Mouse (Mus musculus): ENCODE measurements around the gene Aplp2. TPM values are rescaled to one million over a fixed set of nuclear protein-coding genes. Genes with fewer than 3 reads are reported as not detected.
"Not testable (repeated sequence)": the region's sequence is repeated elsewhere in the genome, so short reads cannot be mapped to it uniquely, and the experiment has no call there.

Gene Aplp2
- total and polyA plus RNA-seq, 3 experiments, result 79.4 to 724 (median 492) TPM

GRCm38 (mm10) chr9:31167305-31167704, 44.3 kb downstream of the Aplp2 start:
- Histone ChIP-seq H3K4me1 (ENCODE audit: insufficient read depth, low read depth, low read length) (peaks cover 7% of the 10 kb centered on the region; the same call in 1 of the 2 replicates), H3K36me3 (replicated peaks) (peaks cover 95% of the 10 kb centered on the region)

GRCm38 (mm10) chr9:31165505-31165904, 46.1 kb downstream of the Aplp2 start:
- peaks cover 96% of the 10 kb centered on the region for H3K36me3 ChIP-seq (replicated peaks)
- DNase-seq (ENCODE audit: low spot score); H3K4me3 ChIP-seq (ENCODE audit: low read depth, low read length); H3K27me3 ChIP-seq (ENCODE audit: insufficient read depth, low read length); ATAC-seq (ENCODE audit: extremely low read depth, insufficient number of reproducible peaks, low FRiP score, poor library complexity, severe bottlenecking); H3K4me1 ChIP-seq (ENCODE audit: insufficient read depth, low read depth, low read length); H3K9me3 ChIP-seq (replicated peaks): not testable (repeated sequence)

More at GRCm38 (mm10) chr9:31167305-31167704, 44.3 kb downstream of the Aplp2 start:
- Histone ChIP-seq H3K27me3 (ENCODE audit: insufficient read depth, low read length) (no peaks in the 10 kb centered on the region), H3K4me3 (ENCODE audit: low read depth, low read length) (no peak overlapping the region), H3K9me3 (replicated peaks) (no peaks in the 10 kb centered on the region)
- no peak for TF ChIP-seq GATA1 (IDR thresholded peaks at IDR 0.05; ENCODE audit: borderline replicate concordance, low read length)
- no peak for TF ChIP-seq CTCF (IDR thresholded peaks at IDR 0.05; ENCODE audit: low read depth, low read length)
- TF ChIP-seq POLR2AphosphoS5 (IDR thresholded peaks at IDR 0.05; ENCODE audit: insufficient replicate concordance, low read depth, low read length), result no peak
- TF ChIP-seq GATA2 (IDR thresholded peaks at IDR 0.05; ENCODE audit: borderline replicate concordance, low read depth, low read length), result no peak
- TF ChIP-seq TAL1 (conservative IDR thresholded peaks at IDR 0.05; ENCODE audit: low read depth, low read length), result no peak
- ATAC-seq (ENCODE audit: extremely low read depth, insufficient number of reproducible peaks, low FRiP score, poor library complexity, severe bottlenecking) (no peak), DNase-seq (ENCODE audit: low spot score) (no peak)

- TF ChIP-seq GATA1 (IDR thresholded peaks at IDR 0.05; ENCODE audit: borderline replicate concordance, low read length) (no peak), CTCF (IDR thresholded peaks at IDR 0.05; ENCODE audit: low read depth, low read length) (no peak), POLR2AphosphoS5 (IDR thresholded peaks at IDR 0.05; ENCODE audit: insufficient replicate concordance, low read depth, low read length) (no peak), GATA2 (IDR thresholded peaks at IDR 0.05; ENCODE audit: borderline replicate concordance, low read depth, low read length) (no peak), TAL1 (conservative IDR thresholded peaks at IDR 0.05; ENCODE audit: low read depth, low read length) (no peak)
Measured at GRCm38 (mm10) chr9:31163327-31163726, 48.3 kb downstream of the Aplp2 start.

GRCm38 (mm10) chr9:31162911-31163310, 48.7 kb downstream of the Aplp2 start:
- Histone ChIP-seq H3K9me3 (replicated peaks) (no peaks in the 10 kb centered on the region), H3K36me3 (replicated peaks) (peaks cover 97% of the 10 kb centered on the region), H3K27me3 (ENCODE audit: insufficient read depth, low read length) (no peaks in the 10 kb centered on the region), H3K4me1 (ENCODE audit: insufficient read depth, low read depth, low read length) (peaks cover 7% of the 10 kb centered on the region; the same call in 1 of the 2 replicates), H3K4me3 (ENCODE audit: low read depth, low read length) (no peak overlapping the region)
- TF ChIP-seq POLR2AphosphoS5 (IDR thresholded peaks at IDR 0.05; ENCODE audit: insufficient replicate concordance, low read depth, low read length) (no peak), TAL1 (conservative IDR thresholded peaks at IDR 0.05; ENCODE audit: low read depth, low read length) (no peak), GATA2 (IDR thresholded peaks at IDR 0.05; ENCODE audit: borderline replicate concordance, low read depth, low read length) (no peak), CTCF (IDR thresholded peaks at IDR 0.05; ENCODE audit: low read depth, low read length) (no peak), GATA1 (IDR thresholded peaks at IDR 0.05; ENCODE audit: borderline replicate concordance, low read length) (no peak)
- no peak for ATAC-seq (ENCODE audit: extremely low read depth, insufficient number of reproducible peaks, low FRiP score, poor library complexity, severe bottlenecking)
- no peak for DNase-seq (ENCODE audit: low spot score)

More at GRCm38 (mm10) chr9:31163327-31163726, 48.3 kb downstream of the Aplp2 start:
- DNase-seq (ENCODE audit: low spot score) (no peak), ATAC-seq (ENCODE audit: extremely low read depth, insufficient number of reproducible peaks, low FRiP score, poor library complexity, severe bottlenecking) (no peak)
- Histone ChIP-seq H3K4me1 (ENCODE audit: insufficient read depth, low read depth, low read length) (peaks cover 7% of the 10 kb centered on the region; the same call in 1 of the 2 replicates), H3K9me3 (replicated peaks) (no peaks in the 10 kb centered on the region), H3K27me3 (ENCODE audit: insufficient read depth, low read length) (no peaks in the 10 kb centered on the region), H3K36me3 (replicated peaks) (peaks cover 97% of the 10 kb centered on the region), H3K4me3 (ENCODE audit: low read depth, low read length) (no peak overlapping the region)

GRCm38 (mm10) chr9:31159910-31160309, 51.7 kb downstream of the Aplp2 start:
- Histone ChIP-seq H3K4me3 (ENCODE audit: low read depth, low read length) (no peak overlapping the region), H3K9me3 (replicated peaks) (no peaks in the 10 kb centered on the region), H3K36me3 (replicated peaks) (peaks cover 98% of the 10 kb centered on the region), H3K4me1 (ENCODE audit: insufficient read depth, low read depth, low read length) (peaks cover 5% of the 10 kb centered on the region; the same call in 1 of the 2 replicates), H3K27me3 (ENCODE audit: insufficient read depth, low read length) (no peaks in the 10 kb centered on the region)
- no peak for DNase-seq (ENCODE audit: low spot score)
- TF ChIP-seq GATA1 (IDR thresholded peaks at IDR 0.05; ENCODE audit: borderline replicate concordance, low read length) (no peak), GATA2 (IDR thresholded peaks at IDR 0.05; ENCODE audit: borderline replicate concordance, low read depth, low read length) (no peak), CTCF (IDR thresholded peaks at IDR 0.05; ENCODE audit: low read depth, low read length) (no peak), TAL1 (conservative IDR thresholded peaks at IDR 0.05; ENCODE audit: low read depth, low read length) (no peak)
- peak; percentile 8; the same call in 1 of the 2 replicates for ATAC-seq (ENCODE audit: extremely low read depth, insufficient number of reproducible peaks, low FRiP score, poor library complexity, severe bottlenecking)

- ATAC-seq (ENCODE audit: extremely low read depth, insufficient number of reproducible peaks, low FRiP score, poor library complexity, severe bottlenecking) (no peak), DNase-seq (ENCODE audit: low spot score) (no peak)
- Histone ChIP-seq H3K9me3 (replicated peaks) (no peaks in the 10 kb centered on the region), H3K4me3 (ENCODE audit: low read depth, low read length) (no peak overlapping the region), H3K4me1 (ENCODE audit: insufficient read depth, low read depth, low read length) (peaks cover 4% of the 10 kb centered on the region), H3K36me3 (replicated peaks) (peaks cover 99% of the 10 kb centered on the region), H3K27me3 (ENCODE audit: insufficient read depth, low read length) (no peaks in the 10 kb centered on the region)
- TF ChIP-seq GATA2 (IDR thresholded peaks at IDR 0.05; ENCODE audit: borderline replicate concordance, low read depth, low read length) (no peak), GATA1 (IDR thresholded peaks at IDR 0.05; ENCODE audit: borderline replicate concordance, low read length) (no peak)
Measured at GRCm38 (mm10) chr9:31156594-31156993, 55.0 kb downstream of the Aplp2 start.

GRCm38 (mm10) chr9:31151050-31151449, 60.6 kb downstream of the Aplp2 start:
- peaks cover 98% of the 10 kb centered on the region for H3K36me3 ChIP-seq (replicated peaks)
- DNase-seq (ENCODE audit: low spot score), result peak; percentile 36

More at GRCm38 (mm10) chr9:31151050-31151449, 60.6 kb downstream of the Aplp2 start:
- Histone ChIP-seq H3K9me3 (replicated peaks) (no peaks in the 10 kb centered on the region), H3K4me1 (ENCODE audit: insufficient read depth, low read depth, low read length) (peaks cover 5% of the 10 kb centered on the region), H3K4me3 (ENCODE audit: low read depth, low read length) (no peak overlapping the region), H3K27me3 (ENCODE audit: insufficient read depth, low read length) (no peaks in the 10 kb centered on the region)
- no peak for ATAC-seq (ENCODE audit: extremely low read depth, insufficient number of reproducible peaks, low FRiP score, poor library complexity, severe bottlenecking)
- TF ChIP-seq CTCF (IDR thresholded peaks at IDR 0.05; ENCODE audit: low read depth, low read length) (peak; percentile 35; the same call in 1 of the 2 replicates), TAL1 (conservative IDR thresholded peaks at IDR 0.05; ENCODE audit: low read depth, low read length) (no peak), GATA1 (IDR thresholded peaks at IDR 0.05; ENCODE audit: borderline replicate concordance, low read length) (no peak), GATA2 (IDR thresholded peaks at IDR 0.05; ENCODE audit: borderline replicate concordance, low read depth, low read length) (no peak), POLR2AphosphoS5 (IDR thresholded peaks at IDR 0.05; ENCODE audit: insufficient replicate concordance, low read depth, low read length) (no peak)
